Mouse (Mus musculus): Measurements from ENCODE around the gene Mcf2l. TPM values are rescaled to one million over a fixed set of nuclear protein-coding genes. Genes with fewer than 3 reads are reported as not detected.

Gene Mcf2l
- total and polyA plus RNA-seq, 2 experiments from 2014 or later = 6.6 to 22.9 TPM

DNA sequence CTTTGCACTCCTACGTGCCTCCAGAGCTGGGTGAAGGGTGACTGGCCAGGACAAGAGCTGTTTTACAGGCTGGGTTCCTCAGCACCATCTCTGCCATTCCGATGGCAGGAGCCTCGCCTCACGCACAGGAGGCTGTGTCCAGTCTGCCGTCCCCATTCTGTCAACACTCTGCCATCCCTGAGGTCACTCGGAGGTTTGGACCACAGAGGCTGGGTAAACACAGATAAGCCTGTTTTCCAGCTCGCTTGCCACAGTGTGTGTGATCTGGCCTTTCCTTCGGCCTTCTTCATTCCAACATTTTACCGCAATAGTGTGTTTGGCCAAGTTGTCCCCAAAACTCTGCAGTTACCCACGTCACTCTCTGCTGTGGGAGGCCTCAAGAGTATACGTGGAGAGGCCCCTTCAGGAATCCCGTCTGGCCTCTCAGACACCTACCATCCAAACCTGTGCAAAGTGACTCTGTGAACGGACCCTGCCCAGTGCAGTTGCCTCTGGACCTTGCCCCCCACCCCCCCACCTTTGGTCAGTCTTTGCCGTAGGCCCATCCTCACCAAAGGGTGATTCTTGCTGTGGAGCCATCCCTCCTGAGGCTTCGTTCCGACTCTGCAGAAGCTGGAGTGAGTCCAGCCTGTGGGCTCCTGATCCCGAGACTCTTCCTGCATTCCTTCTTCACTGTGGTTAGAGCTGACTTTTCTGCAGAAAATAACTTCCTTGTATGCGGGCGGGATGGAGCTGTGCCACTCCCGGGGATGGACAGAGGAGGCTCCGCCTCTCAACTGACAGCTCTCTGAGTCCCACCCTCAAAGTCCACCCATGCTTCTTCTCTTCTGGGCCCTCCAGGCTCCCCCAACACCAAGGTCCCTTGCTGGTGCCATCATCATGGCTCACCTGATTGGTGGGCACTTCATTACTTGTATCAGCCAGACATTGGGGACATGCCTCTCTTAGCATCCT, 9.7 kb downstream of the Mcf2l start:
- ATAC-seq (ENCODE audit: insufficient read depth, low read depth) (peak; percentile 39; the same call in 1 of the 2 replicates), DNase-seq (ENCODE audit: low spot score) (no peak)
- Histone ChIP-seq H3K27ac (ENCODE audit: low read depth) (no peak overlapping the region), H3K4me2 (ENCODE audit: low read depth, low read length) (no peak overlapping the region), H3K4me3 (ENCODE audit: low read depth, low read length) (no peak overlapping the region), H3K9ac (replicated peaks; ENCODE audit: low read depth, low read length) (no peak overlapping the region), H3K9me3 (replicated peaks; ENCODE audit: control insufficient read depth, low read length) (no peaks in the 10 kb centered on the region), H3K27me3 (ENCODE audit: control insufficient read depth, insufficient read depth, low read length) (no peaks in the 10 kb centered on the region; the same call in 1 of the 2 replicates), H3K4me1 (ENCODE audit: control insufficient read depth, insufficient read depth) (peaks cover 6% of the 10 kb centered on the region; the same call in 1 of the 2 replicates), H3K36me3 (replicated peaks; ENCODE audit: control insufficient read depth, insufficient read depth, low read length) (no peaks in the 10 kb centered on the region)
- TF ChIP-seq EP300 (IDR thresholded peaks at IDR 0.05; ENCODE audit: low read depth) (no peak), CTCF (IDR thresholded peaks at IDR 0.05; ENCODE audit: low read depth) (no peak)
- 41% methylated on average over 21 of the region's 21 CpGs for WGBS

DNA sequence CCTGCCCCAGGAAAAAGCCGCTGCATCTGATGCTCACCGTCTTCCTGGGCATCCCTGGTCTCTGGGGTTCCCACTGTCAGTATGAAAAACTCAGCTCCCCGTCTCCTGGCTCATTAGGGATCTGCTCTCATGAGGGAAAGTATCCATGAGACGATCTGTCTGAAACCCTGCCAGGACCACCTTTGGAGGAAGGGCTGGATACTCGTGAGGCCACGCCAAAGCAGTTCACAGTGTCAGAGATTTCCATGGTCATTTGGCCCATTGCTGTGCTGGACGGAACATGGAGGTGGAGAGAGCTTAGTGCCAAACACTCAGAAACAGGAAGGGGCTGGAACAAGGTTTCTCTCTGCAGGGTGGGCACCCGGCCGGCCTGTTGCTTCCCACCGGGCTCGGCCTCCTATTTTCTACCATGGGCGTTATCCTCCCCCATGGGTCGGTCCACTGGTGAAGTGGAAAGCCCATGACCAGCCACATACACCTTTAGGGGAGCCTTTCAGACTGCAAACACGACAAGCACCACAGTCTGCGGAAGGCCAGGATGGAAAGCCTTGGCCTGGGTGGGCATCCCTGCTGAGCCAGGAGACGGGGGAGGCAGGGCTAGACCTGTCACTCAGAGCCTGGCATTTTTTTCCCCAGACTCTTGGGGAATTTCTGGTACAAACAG, 14.3 kb downstream of the Mcf2l start:
- Histone ChIP-seq H3K4me3 (ENCODE audit: low read depth, low read length) (no peak overlapping the region), H3K9me3 (replicated peaks; ENCODE audit: control insufficient read depth, low read length) (no peaks in the 10 kb centered on the region), H3K27ac (ENCODE audit: low read depth) (no peak overlapping the region), H3K36me3 (replicated peaks; ENCODE audit: control insufficient read depth, insufficient read depth, low read length) (no peaks in the 10 kb centered on the region), H3K9ac (replicated peaks; ENCODE audit: low read depth, low read length) (no peak overlapping the region), H3K4me2 (ENCODE audit: low read depth, low read length) (no peak overlapping the region), H3K27me3 (ENCODE audit: control insufficient read depth, insufficient read depth, low read length) (no peaks in the 10 kb centered on the region), H3K4me1 (ENCODE audit: control insufficient read depth, insufficient read depth) (peaks cover 2% of the 10 kb centered on the region; the same call in 1 of the 2 replicates)
- no peak for DNase-seq (ENCODE audit: low spot score)
- TF ChIP-seq EP300 (IDR thresholded peaks at IDR 0.05; ENCODE audit: low read depth) = no peak
- no peak for TF ChIP-seq CTCF (IDR thresholded peaks at IDR 0.05; ENCODE audit: low read depth)
- 77% methylated on average over 16 of the region's 16 CpGs for WGBS
- ATAC-seq (ENCODE audit: insufficient read depth, low read depth) = no peak

GRCm38 (mm10) chr8:12889046-12889598, 15.5 kb downstream of the Mcf2l start:
- DNase-seq (ENCODE audit: low spot score) (no peak), ATAC-seq (ENCODE audit: insufficient read depth, low read depth) (no peak)
- H3K9ac ChIP-seq (replicated peaks; ENCODE audit: low read depth, low read length) = no peak overlapping the region
- no peaks in the 10 kb centered on the region for H3K4me1 ChIP-seq (ENCODE audit: control insufficient read depth, insufficient read depth)
- H3K9me3 ChIP-seq (replicated peaks; ENCODE audit: control insufficient read depth, low read length) = no peaks in the 10 kb centered on the region
- H3K4me2 ChIP-seq (ENCODE audit: low read depth, low read length) = no peak overlapping the region
- no peaks in the 10 kb centered on the region for H3K27me3 ChIP-seq (ENCODE audit: control insufficient read depth, insufficient read depth, low read length)
- 85% methylated on average over 11 of the region's 11 CpGs for WGBS
- no peak overlapping the region for H3K4me3 ChIP-seq (ENCODE audit: low read depth, low read length)
- no peaks in the 10 kb centered on the region for H3K36me3 ChIP-seq (replicated peaks; ENCODE audit: control insufficient read depth, insufficient read depth, low read length)
- TF ChIP-seq EP300 (IDR thresholded peaks at IDR 0.05; ENCODE audit: low read depth) = no peak
- H3K27ac ChIP-seq (ENCODE audit: low read depth) = no peak overlapping the region

DNA sequence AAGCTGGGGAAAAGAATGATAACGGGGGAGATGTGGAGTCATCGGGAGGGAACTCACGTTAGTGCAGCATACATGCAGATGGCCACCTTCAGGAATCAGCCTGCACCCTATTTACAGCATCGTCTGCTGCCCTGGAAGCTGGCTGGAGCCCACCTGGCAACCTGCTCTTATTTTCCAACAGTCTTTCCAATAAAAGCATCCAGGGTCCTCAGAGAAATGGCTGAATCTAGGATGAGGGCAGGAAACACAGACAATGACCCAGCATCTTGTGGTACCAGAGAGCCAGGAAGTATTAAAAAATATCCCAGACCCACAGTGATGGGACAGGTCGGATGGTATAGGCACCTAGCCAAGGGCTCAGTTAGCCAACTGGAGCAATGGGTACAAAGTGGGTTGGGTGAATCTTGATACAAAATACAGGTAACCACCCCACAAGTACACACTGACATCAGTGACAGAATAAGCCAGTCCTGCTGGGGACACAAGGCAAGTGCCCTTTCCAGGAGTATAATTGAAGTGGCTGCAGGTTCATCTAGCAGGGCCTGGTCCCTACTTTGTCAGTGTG, 19.4 kb downstream of the Mcf2l start:
- no peak for ATAC-seq (ENCODE audit: insufficient read depth, low read depth)
- no peaks in the 10 kb centered on the region for H3K27me3 ChIP-seq (ENCODE audit: control insufficient read depth, insufficient read depth, low read length)
- no peaks in the 10 kb centered on the region for H3K4me1 ChIP-seq (ENCODE audit: control insufficient read depth, insufficient read depth)

GRCm38 (mm10) chr8:12893797-12894578, 20.4 kb downstream of the Mcf2l start:
- no peaks in the 10 kb centered on the region for H3K36me3 ChIP-seq (replicated peaks; ENCODE audit: control insufficient read depth, insufficient read depth, low read length)
- no peak overlapping the region for H3K4me3 ChIP-seq (ENCODE audit: low read depth, low read length)
- H3K9ac ChIP-seq (replicated peaks; ENCODE audit: low read depth, low read length) = no peak overlapping the region
- H3K27ac ChIP-seq (ENCODE audit: low read depth) = no peak overlapping the region
- H3K27me3 ChIP-seq (ENCODE audit: control insufficient read depth, insufficient read depth, low read length) = no peaks in the 10 kb centered on the region
- H3K4me2 ChIP-seq (ENCODE audit: low read depth, low read length) = no peak overlapping the region
- ATAC-seq (ENCODE audit: insufficient read depth, low read depth) (no peak), DNase-seq (ENCODE audit: low spot score) (no peak)
- WGBS = 73% methylated on average over 12 of the region's 12 CpGs
- no peak for TF ChIP-seq EP300 (IDR thresholded peaks at IDR 0.05; ENCODE audit: low read depth)
- H3K4me1 ChIP-seq (ENCODE audit: control insufficient read depth, insufficient read depth) = no peaks in the 10 kb centered on the region
- no peaks in the 10 kb centered on the region for H3K9me3 ChIP-seq (replicated peaks; ENCODE audit: control insufficient read depth, low read length)

More for the DNA sequence above, 19.4 kb downstream of the Mcf2l start:
- no peak overlapping the region for H3K27ac ChIP-seq (ENCODE audit: low read depth)
- H3K36me3 ChIP-seq (replicated peaks; ENCODE audit: control insufficient read depth, insufficient read depth, low read length) = no peaks in the 10 kb centered on the region
- 56% methylated on average over 5 of the region's 5 CpGs for WGBS
- H3K9ac ChIP-seq (replicated peaks; ENCODE audit: low read depth, low read length) = no peak overlapping the region
- H3K4me2 ChIP-seq (ENCODE audit: low read depth, low read length) = no peak overlapping the region
- no peak for DNase-seq (ENCODE audit: low spot score)
- no peaks in the 10 kb centered on the region for H3K9me3 ChIP-seq (replicated peaks; ENCODE audit: control insufficient read depth, low read length)
- TF ChIP-seq CTCF (IDR thresholded peaks at IDR 0.05; ENCODE audit: low read depth) (no peak), EP300 (IDR thresholded peaks at IDR 0.05; ENCODE audit: low read depth) (no peak)
- no peak overlapping the region for H3K4me3 ChIP-seq (ENCODE audit: low read depth, low read length)

All from heart, postnatal 0 days (tissue).